Mouse (Mus musculus) testis, postnatal 10 days (tissue): ENCODE data around the gene Mecr.

Source experiments
- DNase-seq: peaks from one replicate; pipeline ENCODE4 v3.0.0; 2021; ENCODE audit warnings: low spot score

The Mecr gene

GRCm38 (mm10) chr4:131890692-131891091, 47.4 kb downstream of the Mecr start:
- no peak for DNase-seq

- DNase-seq = no peak
Observed at GRCm38 (mm10) chr4:131897109-131897508, 53.8 kb downstream of the Mecr start.

DNA sequence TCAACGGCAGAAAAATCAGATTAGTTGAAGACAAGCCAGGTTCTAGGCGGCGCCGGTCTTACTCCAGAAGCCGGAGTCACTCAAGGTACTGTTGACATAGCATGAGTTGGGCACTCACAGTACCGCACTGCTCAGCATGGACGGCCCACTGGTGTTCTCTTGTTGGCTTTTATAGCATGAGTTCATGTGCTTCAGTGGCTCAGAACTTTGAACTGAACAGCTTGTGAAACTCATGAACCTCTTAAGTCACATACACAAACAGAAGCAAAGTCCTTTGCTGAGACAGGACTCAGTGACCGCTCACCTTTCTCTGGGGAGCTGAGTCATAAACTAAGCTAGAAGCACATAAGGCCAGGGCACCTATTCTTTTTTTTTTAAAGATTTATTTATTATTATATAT, 54.5 kb downstream of the Mecr start:
- DNase-seq = no peak

DNA sequence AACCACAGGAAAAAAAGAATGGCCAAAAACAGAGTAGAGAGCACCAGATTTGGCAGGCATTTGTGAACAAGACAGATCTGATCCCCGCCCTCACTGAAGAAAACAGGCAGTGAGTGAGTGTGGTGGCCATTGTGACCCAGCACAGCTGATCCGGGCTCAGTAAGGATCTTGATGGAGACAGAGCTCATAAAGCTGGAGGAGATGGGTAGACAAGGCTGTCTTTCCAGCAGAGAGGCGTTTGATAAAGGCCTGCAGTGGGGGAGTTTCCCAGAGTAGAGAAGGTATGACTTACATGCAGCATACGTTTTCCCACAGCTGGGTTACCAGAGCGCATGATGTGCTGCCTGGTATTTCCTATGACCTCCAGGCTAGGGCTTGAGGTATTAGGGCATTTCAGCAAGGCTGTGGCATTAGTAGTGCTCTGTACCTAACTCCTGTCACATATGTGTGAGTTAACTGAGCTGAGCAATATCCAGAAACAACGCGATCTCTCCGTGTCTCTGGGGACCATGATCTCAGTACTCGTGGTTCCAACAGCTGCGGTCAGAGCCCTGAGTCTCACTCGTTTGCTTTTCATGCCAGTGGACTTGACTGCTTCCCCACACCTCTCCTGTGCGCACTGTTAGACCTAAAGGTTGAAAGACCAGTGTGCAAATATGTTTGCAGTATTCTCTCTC, 55.4 kb downstream of the Mecr start:
- DNase-seq = no peak

DNA sequence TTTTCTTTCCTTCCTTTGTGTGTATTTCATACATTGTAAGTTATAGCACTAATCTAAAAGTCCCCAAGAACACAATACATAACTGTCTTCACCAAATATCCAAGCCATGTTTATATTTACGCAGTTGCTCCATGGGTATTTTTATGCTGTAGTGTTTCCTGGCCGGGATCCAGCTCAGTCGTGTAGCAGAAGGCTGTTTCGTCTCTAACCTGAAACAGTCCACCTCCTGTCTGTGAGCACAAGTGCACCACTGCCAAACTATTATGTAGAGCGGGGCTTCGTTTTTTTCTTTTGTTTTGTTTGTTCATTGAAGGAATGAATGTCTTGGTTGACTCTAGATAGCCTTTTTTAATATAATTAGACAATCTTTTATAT, 55.9 kb downstream of the Mecr start:
- no peak for DNase-seq

DNA sequence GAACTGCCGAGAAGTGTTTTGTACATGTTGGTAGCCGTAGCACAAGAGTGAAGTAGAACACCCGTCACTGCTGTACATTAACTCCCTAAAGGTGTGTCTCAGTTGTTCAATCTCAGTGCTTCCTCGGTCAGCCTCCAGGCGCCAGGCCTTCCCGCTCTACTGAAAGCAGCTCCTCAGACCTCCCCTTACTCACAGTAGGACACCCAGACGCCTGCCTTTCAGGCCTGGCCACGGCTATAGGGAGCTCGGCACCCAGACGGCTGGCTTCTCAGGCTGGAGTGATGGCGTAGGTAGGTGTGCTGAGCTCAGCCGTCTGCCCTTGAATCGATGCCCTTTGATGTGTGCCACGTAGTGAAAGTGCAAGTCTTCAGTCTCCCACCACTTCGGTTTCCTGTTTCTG, 57.8 kb downstream of the Mecr start:
- DNase-seq = no peak

DNA sequence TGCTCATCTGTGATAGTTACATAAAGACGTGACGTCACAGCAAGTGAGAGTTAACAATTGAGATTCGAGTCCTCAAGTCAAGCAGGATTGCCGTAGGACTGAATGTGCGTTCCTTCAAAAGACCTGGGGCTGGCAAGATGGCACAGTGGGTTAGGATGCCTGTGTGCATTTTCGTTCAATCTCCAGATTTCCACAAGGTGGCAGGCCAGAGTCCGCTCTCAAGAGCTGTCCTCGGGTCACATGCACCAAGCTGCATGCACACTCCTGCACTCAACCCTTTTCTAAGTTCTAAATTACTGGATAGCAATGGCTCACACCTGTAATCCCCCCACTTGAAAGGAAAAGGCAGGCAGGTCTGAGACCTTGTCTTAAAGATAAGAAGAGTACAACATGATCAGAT, 61.2 kb downstream of the Mecr start:
- DNase-seq = peak; percentile 77

DNA sequence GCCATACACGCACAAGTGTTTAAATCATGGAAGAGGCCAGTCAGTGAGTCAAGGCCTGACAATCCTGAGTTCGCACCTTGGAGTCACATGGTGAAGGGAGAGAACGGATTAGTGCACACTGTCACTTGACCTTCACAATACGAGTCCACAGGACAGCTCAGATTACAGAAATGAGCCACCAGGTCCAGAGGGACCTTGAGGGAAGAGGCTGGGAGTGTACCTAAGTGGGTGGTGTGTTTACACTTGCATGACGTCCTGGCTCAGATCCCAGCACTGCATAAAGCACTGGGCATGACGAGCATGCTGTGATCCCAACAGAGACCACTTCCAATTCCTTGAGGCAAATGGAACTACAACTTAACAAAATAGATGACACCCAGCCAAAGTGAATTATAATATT, 63.2 kb downstream of the Mecr start:
- no peak for DNase-seq

DNA sequence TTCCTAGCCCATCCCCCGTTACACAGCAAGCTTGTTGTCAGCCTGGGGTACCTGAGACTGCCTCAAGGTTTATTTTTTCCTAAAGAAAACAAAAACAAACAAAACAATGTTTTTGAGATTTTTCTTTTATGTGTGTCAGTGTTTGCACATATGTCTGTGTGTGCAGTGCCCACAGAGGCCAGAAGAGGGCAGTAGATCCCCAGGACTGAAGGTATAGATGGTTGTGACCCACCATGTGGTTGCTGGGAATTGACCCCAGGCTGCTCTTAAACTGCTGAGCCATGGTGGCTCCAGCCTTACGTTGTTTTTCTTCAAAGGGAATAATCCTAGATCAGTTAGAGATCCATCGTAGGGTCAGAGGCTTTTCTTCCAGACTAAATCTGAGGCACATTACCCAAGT, 64.6 kb downstream of the Mecr start:
- DNase-seq = no peak

- no peak for DNase-seq
Observed at GRCm38 (mm10) chr4:131910237-131910994, 67.1 kb downstream of the Mecr start.

DNA sequence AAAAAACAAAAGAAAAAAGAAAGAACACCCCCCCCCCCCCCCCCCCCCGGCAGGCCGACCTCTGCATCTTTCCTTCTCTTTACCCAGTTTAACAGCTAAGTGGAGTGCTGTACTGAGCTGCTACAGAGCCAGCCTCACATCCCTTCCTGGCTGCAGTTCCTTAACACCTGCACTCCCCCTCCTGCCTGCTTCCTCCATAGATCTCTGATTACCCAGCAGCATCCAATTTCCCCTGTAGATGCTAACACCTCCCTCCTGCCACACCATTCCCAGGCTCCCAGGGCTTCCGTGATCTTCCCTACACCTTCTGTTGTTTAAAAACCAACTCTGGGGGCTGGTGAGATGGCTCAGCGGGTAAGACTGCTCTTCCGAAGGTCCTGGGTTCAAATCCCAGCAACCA, 68.3 kb downstream of the Mecr start:
- no peak for DNase-seq

- DNase-seq = no peak
Observed at GRCm38 (mm10) chr4:131913526-131913925, 70.3 kb downstream of the Mecr start.

DNA sequence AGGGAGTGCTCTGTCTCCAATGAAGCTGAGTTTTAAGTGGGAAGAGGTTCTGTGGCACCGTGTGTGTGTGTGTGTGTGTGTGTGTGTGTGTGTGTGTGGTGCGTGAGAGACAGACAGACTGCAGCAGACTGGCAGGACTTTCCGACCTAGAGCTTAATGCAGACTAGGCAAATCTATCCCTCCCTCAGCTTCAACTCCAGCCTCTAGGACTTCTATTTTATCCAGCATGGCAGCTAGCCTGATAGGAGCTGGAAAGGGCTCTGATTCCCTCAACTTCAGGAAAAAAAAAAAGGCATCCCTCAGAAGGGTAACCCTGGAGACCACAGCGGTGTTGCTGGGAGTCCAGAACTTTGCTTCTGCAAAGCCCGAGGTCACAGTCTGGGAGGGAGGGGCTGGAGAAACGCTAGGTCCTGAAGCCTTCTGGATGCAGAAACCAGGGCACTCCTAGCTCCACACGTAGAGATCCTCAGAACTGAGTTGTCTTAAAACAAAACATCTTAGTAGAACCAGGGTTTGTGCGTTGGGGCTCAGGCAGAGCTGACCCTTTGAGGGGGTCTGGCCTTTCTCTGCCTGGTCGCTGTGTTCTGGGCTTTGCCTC, 70.9 kb downstream of the Mecr start:
- DNase-seq = no peak

GRCm38 (mm10) chr4:131914891-131915469, 71.7 kb downstream of the Mecr start:
- DNase-seq = no peak

DNA sequence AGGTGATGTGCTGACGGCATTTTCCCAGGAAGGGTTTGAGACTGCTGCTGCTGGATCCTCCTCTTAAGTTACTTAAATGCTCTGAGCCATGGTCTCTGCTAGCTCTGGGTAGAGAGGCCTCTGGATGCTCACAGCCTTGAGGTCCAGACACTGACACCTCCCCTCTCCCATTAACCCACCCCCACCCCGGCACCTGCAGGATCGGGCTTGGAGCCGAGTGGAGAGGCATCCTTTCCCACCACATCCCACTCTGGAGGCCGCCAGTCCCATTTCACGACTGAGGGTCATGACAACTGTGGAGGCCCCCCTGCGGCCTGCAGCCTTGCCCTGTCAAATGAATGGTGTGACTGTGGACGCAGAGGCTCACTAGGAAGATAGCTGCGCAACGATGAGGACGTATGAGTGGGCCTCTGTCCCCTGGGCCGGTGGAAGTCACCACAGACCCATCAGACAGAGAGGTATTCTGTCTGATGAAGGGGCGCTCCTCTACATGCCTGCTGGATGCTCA, 72.6 kb downstream of the Mecr start:
- no peak for DNase-seq

DNA sequence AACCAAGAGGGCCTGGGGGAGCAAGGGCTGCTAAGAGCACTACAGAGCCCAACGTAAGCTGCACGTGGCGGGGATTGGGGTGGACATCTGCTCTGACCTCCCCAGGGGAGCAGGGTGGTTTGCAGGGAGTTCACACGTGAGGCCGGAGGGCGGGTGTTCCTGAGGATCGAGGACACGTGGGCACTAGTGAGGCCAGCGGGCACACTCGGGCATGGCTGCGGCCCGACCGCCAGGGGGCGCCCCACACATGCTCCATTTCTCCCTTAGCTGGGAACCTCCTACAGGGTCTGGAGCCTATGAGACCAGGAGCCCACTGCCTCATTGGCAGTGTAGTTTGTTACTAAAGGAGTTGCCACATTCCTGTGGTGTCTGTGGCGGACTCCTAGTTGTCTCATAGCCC, 73.2 kb downstream of the Mecr start:
- peak; percentile 94 for DNase-seq

GRCm38 (mm10) chr4:131917010-131917555, 73.8 kb downstream of the Mecr start:
- DNase-seq = no peak
